Mouse (Mus musculus) heart, postnatal 0 days (tissue): ENCODE results near the gene Vmn1r172.
"Not testable (repeated sequence)": the region's sequence is repeated elsewhere in the genome, so short reads cannot be mapped to it uniquely, and the experiment has no call there.

Experiments used
- CTCF ChIP-seq: IDR thresholded peaks from 2 replicates; pipeline ENCODE4 v1.5.1; 2016; ENCODE audit warnings: antibody characterized with exemption, control low read depth, low read depth
- EP300 ChIP-seq: IDR thresholded peaks from 2 replicates; pipeline ENCODE4 v1.6.1; 2016; ENCODE audit warnings: antibody characterized with exemption, low read depth

DNA sequence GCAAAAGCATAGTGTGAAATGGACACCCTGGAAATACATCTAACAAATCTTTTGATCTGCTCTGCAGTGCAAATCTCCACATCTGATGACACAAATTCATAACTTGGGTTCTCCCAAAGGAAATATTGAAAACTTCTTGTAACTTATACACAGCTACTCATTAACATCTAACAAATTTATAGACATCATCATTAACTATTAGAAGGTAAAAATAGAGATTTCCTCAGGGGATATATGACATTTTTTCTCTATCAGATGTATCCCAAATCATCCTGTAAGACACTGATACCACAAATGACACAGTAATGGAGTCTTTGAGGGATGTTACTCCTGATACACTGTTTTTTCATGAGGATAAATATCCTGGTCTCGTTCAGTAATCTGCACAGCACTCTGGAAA lies 42.3 kb downstream of the Vmn1r172 start, which contains the start of gene Vmn1r173:
- not testable (repeated sequence) for TF ChIP-seq CTCF, EP300
